Mouse (Mus musculus) midbrain, embryonic 12.5 days (tissue): Measurements from ENCODE around the gene Wdr45. TPM values are rescaled to one million over a fixed set of nuclear protein-coding genes. Genes with fewer than 3 reads are reported as not detected.
A peak's percentile ranks its signal among the peaks of the same experiment; 100 is the strongest.
"Not testable (repeated sequence)": the region's sequence is repeated elsewhere in the genome, so short reads cannot be mapped to it uniquely, and the experiment has no call there.

ENCODE experiments used
- ATAC-seq: fragments of 200-750 bp; cut with Nextera tagmentation; 2 replicates; pipeline ENCODE4 v1.8.0; 2017; ENCODE audit warnings: low read depth, moderate TSS enrichment, moderate library complexity; ENCODE audit not compliant: low FRiP score
- H3K27ac ChIP-seq: fragments of 300-500 bp; sonication (generic); replicated peaks from 2 replicates; pipeline ENCODE4 v1.5.1; 2016; ENCODE audit warnings: mild to moderate bottlenecking
- H3K27me3 ChIP-seq: fragments of 300-500 bp; sonication (generic); 2 replicates; pipeline ENCODE4 v1.6.1; 2016; ENCODE audit warnings: mild to moderate bottlenecking
- H3K36me3 ChIP-seq: fragments of 300-500 bp; sonication (generic); 2 replicates; pipeline ENCODE4 v1.6.1; 2016
- H3K4me1 ChIP-seq: fragments of 300-500 bp; sonication (generic); 2 replicates; pipeline ENCODE4 v1.6.1; 2016
- H3K4me2 ChIP-seq: fragments of 300-500 bp; sonication (generic); replicated peaks from 2 replicates; pipeline ENCODE4 v1.6.1; 2016; ENCODE audit warnings: mild to moderate bottlenecking, moderate library complexity
- H3K4me3 ChIP-seq: fragments of 300-500 bp; sonication (generic); 2 replicates; pipeline ENCODE4 v1.5.1; 2016; ENCODE audit warnings: mild to moderate bottlenecking
- H3K9ac ChIP-seq: fragments of 300-500 bp; sonication (generic); replicated peaks from 2 replicates; pipeline ENCODE4 v1.6.1; 2016; ENCODE audit warnings: mild to moderate bottlenecking, moderate library complexity
- H3K9me3 ChIP-seq: fragments of 300-500 bp; sonication (generic); 2 replicates; pipeline ENCODE4 v1.6.1; 2016; ENCODE audit warnings: mild to moderate bottlenecking
- WGBS: fragments of 180-500 bp; shearing (Covaris S2); methylation state at CpG from one replicate; pipeline ENCODE4 v1.1.7; 2016; 5-methylcytosine and 5-hydroxymethylcytosine counted together
- polyA plus RNA-seq: library from polyadenylated mRNA; unstranded; fragments of >200 nt; fragmentation: Nextera tagmentation; extraction: Ambion mirVana; gene quantifications from 2 replicates; pipeline ENCODE4 v1.2.1, GENCODE M21; 2016

Gene Wdr45
- polyA plus RNA-seq, 1 experiment from 2014 or later: 27.0 TPM

- 22% methylated on average over 27 of the region's 27 CpGs for WGBS
- no peak overlapping the region for H3K9ac ChIP-seq
- H3K36me3 ChIP-seq: no peaks in the 10 kb centered on the region
- no peaks in the 10 kb centered on the region for H3K9me3 ChIP-seq
- peak; percentile 93 for ATAC-seq
- H3K27me3 ChIP-seq: peaks cover 4% of the 10 kb centered on the region
- H3K4me1 ChIP-seq: no peaks in the 10 kb centered on the region
- peak overlapping the region; percentile 49 for H3K4me2 ChIP-seq
- H3K4me3 ChIP-seq: peak overlapping the region; percentile 28
- H3K27ac ChIP-seq: no peak overlapping the region
Measured at GRCm38 (mm10) chrX:7679405-7680056, 34.6 kb upstream of the Wdr45 start.

- H3K27me3 ChIP-seq: peaks cover under 1% of the 10 kb centered on the region
- 21% methylated on average over 12 of the region's 12 CpGs for WGBS
- H3K4me2 ChIP-seq: peak overlapping the region; percentile 49
- H3K36me3 ChIP-seq: no peaks in the 10 kb centered on the region
- no peak overlapping the region for H3K9ac ChIP-seq
- no peak overlapping the region for H3K27ac ChIP-seq
- no peaks in the 10 kb centered on the region for H3K4me1 ChIP-seq
- peak; percentile 63 for ATAC-seq
- H3K9me3 ChIP-seq: no peaks in the 10 kb centered on the region
- H3K4me3 ChIP-seq: peak overlapping the region; percentile 28
Measured at GRCm38 (mm10) chrX:7680057-7680412, 34.1 kb upstream of the Wdr45 start.

DNA sequence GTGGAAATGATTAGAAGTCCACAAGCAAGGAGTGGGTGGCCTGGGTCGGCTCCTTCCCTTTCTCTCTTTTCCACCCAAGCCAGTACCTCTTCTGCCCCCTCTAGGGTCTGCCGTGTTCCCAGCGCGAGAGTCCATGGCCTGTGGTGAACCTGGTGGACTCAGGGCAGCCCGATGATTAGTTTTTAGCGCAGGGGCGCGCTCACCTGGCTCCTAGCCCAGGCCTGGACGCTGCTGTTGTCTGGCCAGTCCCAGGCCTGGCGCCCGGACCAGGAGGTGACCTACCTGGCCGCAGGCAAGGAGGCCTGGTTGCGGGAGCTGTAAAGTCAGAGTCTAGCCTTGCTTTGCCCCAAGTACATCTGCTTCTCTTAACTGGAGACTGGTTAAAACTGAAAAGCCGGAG, 33.3 kb upstream of the Wdr45 start, which contains the start of gene Magix:
TSS of gene Magix (minus strand) at position 388 of the 400 bp plus-strand sequence.
- 68% methylated on average over 14 of the region's 14 CpGs for WGBS
- Histone ChIP-seq H3K9me3 (no peaks in the 10 kb centered on the region), H3K9ac (no peak within 1 kb of the TSS), H3K27me3 (no peaks in the 10 kb centered on the region), H3K4me2 (peak within 1 kb of the TSS; percentile 49), H3K4me3 (peak within 1 kb of the TSS; percentile 28), H3K4me1 (no peaks in the 10 kb centered on the region), H3K27ac (no peak within 1 kb of the TSS), H3K36me3 (no peaks in the 10 kb centered on the region)
- no peak for ATAC-seq

GRCm38 (mm10) chrX:7688321-7688720, 25.8 kb upstream of the Wdr45 start:
- Histone ChIP-seq H3K36me3 (no peaks in the 10 kb centered on the region), H3K27me3 (no peaks in the 10 kb centered on the region), H3K4me2 (no peak overlapping the region), H3K4me1 (no peaks in the 10 kb centered on the region), H3K9ac (no peak overlapping the region), H3K4me3 (no peak overlapping the region), H3K9me3 (no peaks in the 10 kb centered on the region), H3K27ac (no peak overlapping the region)
- ATAC-seq: no peak
- 79% methylated on average over 2 of the region's 2 CpGs for WGBS

GRCm38 (mm10) chrX:7690486-7690885, 23.6 kb upstream of the Wdr45 start:
- Histone ChIP-seq H3K4me2 (no peak overlapping the region), H3K36me3 (no peaks in the 10 kb centered on the region), H3K4me3 (no peak overlapping the region), H3K4me1 (no peaks in the 10 kb centered on the region), H3K9ac (no peak overlapping the region), H3K27ac (no peak overlapping the region), H3K27me3 (no peaks in the 10 kb centered on the region), H3K9me3 (no peaks in the 10 kb centered on the region)
- WGBS: 76% methylated on average over 3 of the region's 3 CpGs
- no peak for ATAC-seq

DNA sequence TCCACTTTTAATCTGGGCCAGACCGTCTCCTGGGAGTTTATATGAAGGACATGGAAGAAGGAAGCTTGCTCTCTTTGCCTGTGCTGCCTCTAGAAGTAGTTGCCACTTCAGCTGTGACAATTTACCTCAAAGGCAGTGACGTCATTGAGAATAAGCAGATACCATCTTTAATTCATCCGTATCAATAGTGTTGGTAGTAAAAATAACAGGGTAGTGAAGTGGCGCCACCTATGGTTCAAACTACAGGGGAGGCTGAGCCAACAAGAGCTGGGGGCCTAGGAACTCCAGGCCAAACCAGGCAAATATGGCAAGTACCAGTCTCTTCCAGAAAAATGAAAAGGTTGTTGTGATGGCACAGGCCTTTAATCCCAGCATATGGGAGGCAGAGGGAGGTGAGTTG, 21.3 kb upstream of the Wdr45 start:
- no peaks in the 10 kb centered on the region for H3K27me3 ChIP-seq
- H3K9ac ChIP-seq: no peak overlapping the region
- H3K4me2 ChIP-seq: no peak overlapping the region
- no peaks in the 10 kb centered on the region for H3K36me3 ChIP-seq
- 0 out of 2 replicates have a peak, but pooled peaks cover 3% of the 10 kb centered on the region for H3K4me1 ChIP-seq
- no peak overlapping the region for H3K27ac ChIP-seq
- no peaks in the 10 kb centered on the region for H3K9me3 ChIP-seq
- H3K4me3 ChIP-seq: no peak overlapping the region
- WGBS: 46% methylated on average over 4 of the region's 4 CpGs
- ATAC-seq: no peak

GRCm38 (mm10) chrX:7696520-7696919, 17.6 kb upstream of the Wdr45 start:
- Histone ChIP-seq H3K27ac (no peak overlapping the region), H3K4me3 (0 out of 2 replicates have a peak overlapping the region, but pooled peaks have one; percentile 57), H3K36me3 (no peaks in the 10 kb centered on the region; the same call in 1 of the 2 replicates), H3K9ac (no peak overlapping the region), H3K9me3 (no peaks in the 10 kb centered on the region), H3K4me2 (peak overlapping the region; percentile 40), H3K27me3 (no peaks in the 10 kb centered on the region), H3K4me1 (0 out of 2 replicates have a peak, but pooled peaks cover 4% of the 10 kb centered on the region)
- no peak; the same call in 1 of the 2 replicates for ATAC-seq
- 45% methylated on average over 6 of the region's 6 CpGs for WGBS

- H3K36me3 ChIP-seq: peaks cover 3% of the 10 kb centered on the region
- no peaks in the 10 kb centered on the region for H3K27me3 ChIP-seq
- no peak within 1 kb of the TSS for H3K27ac ChIP-seq
- H3K9me3 ChIP-seq: no peaks in the 10 kb centered on the region
- H3K4me3 ChIP-seq: peak within 1 kb of the TSS; percentile 57
- peak within 1 kb of the TSS; percentile 57 for H3K4me2 ChIP-seq
- 0 out of 2 replicates have a peak, but pooled peaks cover 4% of the 10 kb centered on the region for H3K4me1 ChIP-seq
- ATAC-seq: peak; percentile 94
- WGBS: 23% methylated on average over 33 of the region's 33 CpGs
- H3K9ac ChIP-seq: peak within 1 kb of the TSS; percentile 57
Measured at GRCm38 (mm10) chrX:7696954-7697381, 17.2 kb upstream of the Wdr45 start, which contains the start of gene Gpkow. TSS of gene Gpkow (plus strand) at chrX:7697131.

GRCm38 (mm10) chrX:7713764-7714134, 384 bp upstream of the Wdr45 start:
- peak overlapping the region; percentile 34 for H3K4me3 ChIP-seq
- not testable (repeated sequence) for H3K27me3 ChIP-seq, H3K4me1 ChIP-seq, ATAC-seq, H3K9me3 ChIP-seq, H3K36me3 ChIP-seq
- 32% methylated on average over 6 of the region's 12 CpGs for WGBS
- 0 out of 2 replicates have a peak overlapping the region, but pooled peaks have one; percentile 39 for H3K27ac ChIP-seq
- peak overlapping the region; percentile 37; the same call in 1 of the 2 replicates for H3K9ac ChIP-seq
- peak overlapping the region; percentile 50 for H3K4me2 ChIP-seq

GRCm38 (mm10) chrX:7716058-7716457, 1.9 kb downstream of the Wdr45 start:
- H3K27me3 ChIP-seq, H3K9ac ChIP-seq, H3K9me3 ChIP-seq, H3K4me1 ChIP-seq, ATAC-seq, H3K4me3 ChIP-seq, H3K27ac ChIP-seq, H3K4me2 ChIP-seq, H3K36me3 ChIP-seq: not testable (repeated sequence)
- 32% methylated on average over 1 of the region's 1 CpGs for WGBS

- 23% methylated on average over 22 of the region's 22 CpGs for WGBS
- Histone ChIP-seq H3K4me1 (peaks cover 4% of the 10 kb centered on the region; the same call in 1 of the 2 replicates), H3K4me3 (peak within 1 kb of the TSS; percentile 57), H3K9ac (peak within 1 kb of the TSS; percentile 59), H3K9me3 (no peaks in the 10 kb centered on the region), H3K4me2 (peak within 1 kb of the TSS; percentile 59), H3K27me3 (no peaks in the 10 kb centered on the region), H3K27ac (peak within 1 kb of the TSS; percentile 90), H3K36me3 (peaks cover 13% of the 10 kb centered on the region; the same call in 1 of the 2 replicates)
- ATAC-seq: peak; percentile 87
Measured at GRCm38 (mm10) chrX:7721514-7722281, 7.6 kb downstream of the Wdr45 start, which contains the start of gene Gm45208. TSS of gene Gm45208 (plus strand) at chrX:7722245.

DNA sequence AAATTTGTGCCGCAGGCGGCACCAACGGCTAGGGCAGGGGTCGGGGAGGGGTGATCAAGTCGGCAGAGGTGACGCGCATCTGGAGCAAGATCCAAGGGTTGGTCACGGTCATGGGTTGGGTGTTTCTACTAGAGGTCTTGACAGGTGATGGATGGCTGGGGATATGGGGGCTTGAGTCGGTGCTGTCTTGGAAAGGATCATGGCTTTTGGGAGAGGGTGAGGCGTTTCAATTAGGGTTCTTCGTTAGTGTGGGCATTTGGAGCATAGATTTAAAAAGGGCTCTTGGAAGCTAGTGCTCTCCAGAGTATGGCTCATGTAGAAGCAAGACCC, 8.1 kb downstream of the Wdr45 start:
- H3K4me2 ChIP-seq: peak overlapping the region; percentile 59
- 0 out of 2 replicates have a peak overlapping the region, but pooled peaks have one; percentile 90 for H3K27ac ChIP-seq
- no peaks in the 10 kb centered on the region for H3K27me3 ChIP-seq
- no peak; the same call in 1 of the 2 replicates for ATAC-seq
- H3K4me3 ChIP-seq: peak overlapping the region; percentile 57
- peaks cover 16% of the 10 kb centered on the region; the same call in 1 of the 2 replicates for H3K36me3 ChIP-seq
- peaks cover 4% of the 10 kb centered on the region; the same call in 1 of the 2 replicates for H3K4me1 ChIP-seq
- 20% methylated on average over 11 of the region's 11 CpGs for WGBS
- peak overlapping the region; percentile 59 for H3K9ac ChIP-seq
- no peaks in the 10 kb centered on the region for H3K9me3 ChIP-seq
